19 mouse cellular contexts compared by ENCODE assay signal in the genomic region with DNA sequence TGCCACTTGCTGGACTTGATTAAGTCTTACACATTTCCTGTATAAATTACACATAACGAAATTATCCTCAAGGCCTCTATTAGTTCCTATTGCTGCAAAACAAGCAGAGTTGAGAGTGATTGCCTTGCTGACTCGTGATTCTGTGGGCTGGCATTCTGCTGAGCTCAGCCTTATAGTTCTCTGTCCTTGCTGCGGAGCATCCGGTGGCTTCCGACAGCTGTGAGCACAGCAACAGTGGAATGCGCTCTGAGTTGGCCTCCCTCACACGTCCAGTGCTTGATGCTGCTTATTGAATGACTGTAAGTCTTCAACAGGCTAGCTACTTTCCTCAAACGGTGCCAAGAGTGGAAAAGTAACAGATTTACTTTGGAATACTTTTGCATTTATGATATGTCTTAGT. TPM values are rescaled to one million over a fixed set of nuclear protein-coding genes. Genes with fewer than 3 reads are reported as not detected.
DNase-seq lines count a peak whose midpoint lies in the region; ATAC-seq lines count a peak whose summit lies in the region.
"Had no signal": no experiment of that assay in that cellular context is flagged by ENCODE, and none has a peak within 500 bp of the region (broad histone marks: within the 10 kb centered on the region; RNA-seq: fewer than 3 reads in every experiment).

No protein-coding gene starts in this region.

- H3K4me3 ChIP-seq in kidney, embryonic 16.5 days (ENCODE audit: low read length) = no peak overlapping the region
- H3K4me3 ChIP-seq: embryonic facial prominence, embryonic 15.5 days; limb, embryonic 12.5 days; megakaryocyte, embryonic 14.5 days; neural tube, embryonic 13.5 days had no signal

- H3K4me2 ChIP-seq in kidney, embryonic 16.5 days (replicated peaks; ENCODE audit: low read depth, low read length) = no peak overlapping the region
- H3K4me2 ChIP-seq: embryonic facial prominence, embryonic 15.5 days; heart, embryonic 11.5 days; limb, embryonic 12.5 days; neural tube, embryonic 13.5 days had no signal

- peak; percentile 34 to 41 for DNase-seq in adrenal gland, postnatal 36 days
- DNase-seq in adrenal gland, adult 18-20 months (ENCODE audit: low spot score in 2 of 2) = no peak
- DNase-seq in kidney, adult 9 months = peak; percentile 26
- DNase-seq in brain, adult 2 months (ENCODE audit: low read depth, low spot score) = peak; percentile 36
- peak; percentile 13 to 19 for DNase-seq in kidney, postnatal 36 days
- no peak for DNase-seq in thymus, postnatal 25 days
- DNase-seq in thymus, adult 18-20 months = no peak
- DNase-seq: B cell, adult 2 months; cerebellum, adult 11-12 months; heart, postnatal 4 days; thymus, postnatal 36 days had no signal

- WGBS in kidney, embryonic 16.5 days = 47% methylated on average over 8 of the region's 8 CpGs

- peaks cover 7% of the 10 kb centered on the region for H3K9me3 ChIP-seq in kidney, embryonic 16.5 days (ENCODE audit: low read length)
- H3K9me3 ChIP-seq: neural tube, embryonic 13.5 days had no signal

- no peaks in the 10 kb centered on the region for H3K36me3 ChIP-seq in kidney, embryonic 16.5 days (ENCODE audit: insufficient read depth, low read length)
- H3K36me3 ChIP-seq: embryonic facial prominence, embryonic 15.5 days; limb, embryonic 12.5 days; neural tube, embryonic 13.5 days had no signal

- ATAC-seq in kidney, embryonic 16.5 days (ENCODE audit: low FRiP score, low TSS enrichment) = no peak; the same call in 1 of the 2 replicates
- ATAC-seq: forebrain, embryonic 14.5 days; inflammation-experienced regulatory T-cells, adult 6 months had no signal

- no peaks in the 10 kb centered on the region for H3K27me3 ChIP-seq in kidney, embryonic 16.5 days (ENCODE audit: insufficient read depth, low read length)
- H3K27me3 ChIP-seq: embryonic facial prominence, embryonic 15.5 days; limb, embryonic 12.5 days; megakaryocyte, embryonic 14.5 days; neural tube, embryonic 13.5 days had no signal

- no peaks in the 10 kb centered on the region; the same call in 1 of the 2 replicates for H3K4me1 ChIP-seq in kidney, embryonic 16.5 days (ENCODE audit: insufficient read depth, low read length)
- H3K4me1 ChIP-seq: embryonic facial prominence, embryonic 15.5 days; limb, embryonic 12.5 days; megakaryocyte, embryonic 14.5 days; neural tube, embryonic 13.5 days had no signal

- no peak overlapping the region for H3K9ac ChIP-seq in kidney, embryonic 16.5 days (replicated peaks; ENCODE audit: low read length)
- H3K9ac ChIP-seq: embryonic facial prominence, embryonic 15.5 days; limb, embryonic 12.5 days; neural tube, embryonic 13.5 days had no signal

- H3K27ac ChIP-seq in kidney, embryonic 16.5 days (ENCODE audit: low read length) = no peak overlapping the region
- H3K27ac ChIP-seq: embryonic facial prominence, embryonic 15.5 days; limb, embryonic 12.5 days; neural tube, embryonic 13.5 days had no signal

RNA-seq across cellular contexts. Expression of a gene that starts 40.0 kb away (rescaled TPM):
- total RNA-seq in adrenal gland, postnatal 36 days (2021) = 10 to 100 TPM; 22.5 to 23.5 TPM
- 10 to 100 TPM; 21.5 to 21.9 TPM for total RNA-seq in adrenal gland, adult 18-20 months (2021)
- 28.6 and 32.4 TPM in 2 replicates for polyA plus RNA-seq in kidney, embryonic 16.5 days (2015; fragmentation: Nextera tagmentation; extraction: Ambion mirVana)
- polyA plus RNA-seq: inflammation-experienced regulatory T-cells, adult 6 months had no signal

Comparison
In these comparisons a context has a peak if more than half of its experiments do, and no peak if none do; other contexts are left out.
1. DNase-seq: peak in adrenal gland, postnatal 36 days (2 of 2), kidney, adult 9 months (single experiment), brain, adult 2 months (single experiment) and kidney, postnatal 36 days (2 of 2); none in adrenal gland, adult 18-20 months (0 of 2), thymus, postnatal 25 days (single experiment) and thymus, adult 18-20 months (0 of 2).